Mouse (Mus musculus) MN1 (cell line): ENCODE results near the gene Gdpd4.

Experiments used
- DNase-seq: peaks from one replicate; pipeline ENCODE4 v3.0.0-alpha.2; 2016; ENCODE audit warnings: low spot score

The Gdpd4 gene

DNA sequence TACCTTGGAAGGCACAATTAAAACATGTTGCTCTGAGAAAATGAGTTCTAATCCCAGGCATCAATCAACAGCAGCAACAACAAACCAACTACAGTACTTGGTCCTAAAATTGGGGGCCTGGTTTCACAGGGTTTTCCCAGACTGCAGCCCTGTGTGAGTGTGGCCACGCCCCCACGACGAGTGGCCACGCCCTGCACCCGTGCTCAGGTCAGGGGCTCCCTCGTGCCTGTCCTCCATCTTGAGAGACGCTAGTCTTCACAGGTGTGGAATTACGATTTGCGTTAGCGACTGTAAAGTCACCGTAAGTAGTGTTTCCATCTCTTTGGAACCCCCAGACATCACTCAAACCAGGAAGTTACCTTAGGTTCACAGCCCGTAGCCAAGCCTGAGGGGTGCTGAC is at the start of gene Gdpd4:
Gene Gdpd4 (plus strand): TSS at position 214 of the 400 bp plus-strand sequence.
- DNase-seq, result no peak

DNA sequence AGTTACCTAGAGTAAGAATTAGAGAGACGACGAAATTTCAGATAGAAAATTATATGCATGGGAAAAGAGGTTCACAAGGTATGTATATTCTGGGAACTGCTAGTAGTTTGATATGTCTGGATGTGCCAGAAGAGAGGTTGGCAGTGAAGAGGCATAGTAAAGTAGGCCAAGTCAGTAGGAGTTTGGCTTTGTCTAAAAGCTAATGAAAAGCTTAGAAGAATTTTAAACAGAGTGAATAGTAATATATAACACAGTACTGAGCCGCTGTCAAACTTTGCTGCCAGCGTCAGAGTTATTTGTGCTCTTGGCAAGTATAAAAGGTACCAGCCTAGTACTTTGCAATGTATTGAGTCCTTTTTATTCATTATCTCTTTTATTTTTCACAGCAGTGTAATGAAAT is 47.4 kb upstream of the Gdpd4 start:
- DNase-seq, result no peak

DNA sequence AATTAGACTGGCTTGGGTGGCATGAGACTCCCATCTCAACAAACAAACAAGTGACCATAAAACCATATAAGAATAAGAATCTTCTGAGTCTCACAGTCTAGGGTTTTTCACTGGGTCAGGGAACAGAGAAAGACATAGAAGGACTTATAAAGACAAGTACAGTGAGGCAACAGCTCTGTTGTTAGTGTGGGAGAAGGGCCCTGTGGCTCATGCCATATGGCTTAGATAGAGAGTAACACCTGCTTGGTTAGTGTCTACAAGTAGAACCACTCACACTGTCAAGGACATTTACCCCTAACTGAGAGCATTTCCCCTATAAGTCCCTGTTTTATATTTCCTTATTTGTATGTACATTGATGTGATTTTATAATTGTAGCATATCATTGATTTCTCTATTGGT is 46.4 kb upstream of the Gdpd4 start:
- DNase-seq, result no peak

DNA sequence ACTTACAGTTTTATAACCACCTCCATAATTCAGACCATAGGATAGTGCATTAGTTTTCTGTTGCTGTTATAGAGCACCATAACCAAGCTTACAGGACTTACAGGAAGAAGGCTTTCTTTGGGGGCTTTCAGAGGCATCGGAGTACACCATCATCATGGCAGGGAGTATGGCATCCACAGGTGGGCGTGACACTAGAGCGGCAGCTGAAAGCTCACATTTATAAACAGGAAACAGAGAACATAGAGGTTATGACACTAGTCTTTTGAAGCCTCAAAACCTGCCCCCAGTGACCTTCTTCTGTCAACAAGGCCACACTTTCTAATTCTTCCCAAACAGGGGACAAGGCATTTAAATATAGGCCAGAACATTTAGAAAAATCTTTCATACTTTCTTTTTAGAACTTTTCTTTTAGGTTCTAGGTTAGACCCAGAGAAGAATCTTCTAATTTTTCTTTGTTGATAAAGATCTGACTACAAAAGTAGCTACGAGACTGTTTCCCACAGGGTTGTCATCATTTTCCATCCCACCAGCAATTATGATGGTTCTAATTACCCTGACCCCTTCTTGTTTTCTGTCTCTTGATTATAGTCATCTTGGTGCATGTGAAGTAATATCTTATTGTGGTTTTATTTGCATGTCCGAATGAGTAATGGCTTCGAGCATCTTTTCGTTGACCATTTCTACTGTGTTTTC is 41.8 kb upstream of the Gdpd4 start:
- DNase-seq, result no peak

DNA sequence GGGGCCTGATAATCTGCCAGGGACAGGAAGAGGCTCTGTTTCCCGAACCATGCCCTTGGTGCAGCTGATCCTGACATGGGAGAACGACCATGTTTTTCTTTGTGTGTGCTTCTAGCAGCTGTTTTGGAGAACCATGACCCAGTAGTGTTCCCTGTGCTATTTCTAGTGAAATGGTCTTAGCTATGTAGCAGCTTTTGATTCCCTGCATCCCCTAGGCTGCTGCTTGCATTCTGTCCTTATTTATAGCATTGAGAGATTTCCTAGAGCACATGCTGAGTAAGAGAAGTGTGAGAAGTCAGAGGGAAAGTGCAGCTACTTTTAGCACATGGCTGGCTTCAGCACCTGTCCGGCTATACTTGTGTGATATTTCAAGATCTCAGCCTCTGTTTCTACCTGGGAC is 8.1 kb upstream of the Gdpd4 start:
- DNase-seq, result no peak

DNA sequence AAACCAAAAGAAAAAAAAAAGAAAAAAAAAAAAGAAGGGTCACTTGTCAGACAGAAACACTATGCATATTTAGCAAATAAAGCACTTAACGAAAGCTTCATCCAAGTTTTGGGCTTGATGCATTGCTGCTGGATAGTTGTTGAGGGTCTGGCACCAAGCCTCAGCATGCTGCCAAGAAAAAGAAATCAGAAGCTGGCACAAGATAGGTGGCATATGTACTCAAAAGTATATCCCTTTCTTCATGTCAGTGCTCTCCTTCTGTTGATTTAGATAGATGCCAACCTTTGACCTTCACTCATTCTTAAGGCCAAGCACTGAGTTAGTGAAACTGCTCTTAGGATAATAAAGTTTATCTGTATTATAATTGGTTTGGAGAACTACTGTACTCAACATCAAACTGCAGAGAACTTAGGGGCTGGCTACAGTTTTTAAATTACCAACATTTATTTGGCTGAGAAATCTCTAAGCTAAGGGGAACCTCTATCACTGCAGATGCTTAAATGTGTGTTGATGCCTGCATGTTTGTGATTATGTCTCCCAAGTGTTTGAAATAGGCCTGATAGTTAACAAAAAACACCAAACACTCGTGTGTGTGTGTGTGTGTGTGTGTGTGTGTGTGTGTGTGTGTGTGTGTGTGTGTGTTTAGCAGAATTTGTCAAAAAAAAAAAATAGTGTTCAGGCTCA is 4.8 kb upstream of the Gdpd4 start:
- no peak for DNase-seq

DNA sequence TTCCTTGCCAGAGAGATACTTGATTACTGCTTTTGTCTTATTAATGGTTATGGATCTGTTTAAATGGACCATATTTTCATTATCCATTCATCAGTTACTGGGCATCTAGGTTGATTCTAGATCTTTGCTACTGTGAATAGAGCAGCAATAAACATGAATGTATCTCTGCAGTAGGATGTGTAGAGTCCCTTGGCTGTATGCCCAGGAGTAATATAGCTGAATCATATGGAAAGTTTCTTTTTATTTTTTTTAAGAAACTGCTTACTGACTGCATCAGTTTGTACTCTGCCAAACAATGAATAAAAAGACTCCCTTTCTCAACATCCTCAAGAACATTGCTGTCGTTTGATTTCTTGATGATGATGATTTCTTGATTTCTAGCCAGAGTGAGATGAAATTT is 6.1 kb downstream of the Gdpd4 start:
- peak; percentile 16 for DNase-seq

DNA sequence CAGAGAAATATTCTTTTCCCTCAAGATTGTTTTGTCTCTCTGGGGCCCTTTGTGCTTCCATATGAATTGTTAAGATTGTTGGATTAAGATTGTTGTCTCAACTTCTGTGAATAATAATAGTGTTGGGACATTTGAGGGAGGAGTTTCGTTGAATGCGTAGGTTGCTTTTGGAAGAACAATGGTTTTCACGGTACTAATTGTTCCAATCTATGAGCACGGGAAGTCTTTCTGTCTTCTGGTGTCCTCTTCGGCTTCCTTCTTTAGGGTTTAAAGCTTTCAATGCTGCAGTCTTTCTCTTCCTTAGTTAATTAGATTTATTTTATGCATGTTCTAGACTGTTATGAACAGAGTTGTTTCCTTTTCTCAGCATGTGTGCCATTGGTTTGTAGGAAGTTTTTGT is 7.2 kb downstream of the Gdpd4 start:
- DNase-seq, result no peak

DNA sequence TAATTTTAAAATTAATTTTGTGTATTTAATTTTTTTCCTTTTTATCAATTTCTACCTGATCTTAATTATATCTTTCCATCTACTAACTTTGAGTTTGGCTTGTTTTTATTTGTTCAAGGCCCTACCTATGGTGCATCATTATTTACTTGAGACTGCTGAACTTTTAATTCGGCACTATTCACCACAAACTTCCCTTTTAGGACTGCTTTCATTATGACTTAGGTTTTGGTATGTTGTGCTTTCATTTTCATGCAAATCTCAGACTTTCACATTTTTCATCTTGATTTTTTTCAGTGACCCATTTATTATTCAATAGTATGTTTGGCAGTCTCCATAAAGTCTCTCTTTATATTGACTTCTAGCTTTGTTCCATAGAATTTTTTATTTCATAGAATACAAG is 24.7 kb downstream of the Gdpd4 start:
- DNase-seq, result no peak

DNA sequence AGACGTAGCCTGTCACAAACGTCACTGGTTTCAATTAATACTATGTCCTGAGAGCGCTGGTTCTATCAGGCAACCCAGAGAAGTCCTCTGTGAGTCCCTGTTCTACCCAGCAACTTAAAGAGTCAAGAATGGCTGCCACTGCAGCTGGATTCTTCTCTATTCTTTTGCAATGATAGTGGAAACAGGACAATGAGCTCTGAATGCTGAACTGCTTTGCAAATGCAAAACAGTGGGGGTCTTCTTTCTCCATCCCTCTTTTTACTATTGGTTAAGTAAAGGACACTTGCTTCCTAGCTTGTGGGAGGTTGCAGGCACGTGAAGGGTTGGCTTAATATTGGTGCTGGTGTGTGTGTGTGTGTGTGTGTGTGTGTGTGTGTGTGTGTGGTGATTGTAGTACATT is 52.7 kb downstream of the Gdpd4 start:
- no peak for DNase-seq

DNA sequence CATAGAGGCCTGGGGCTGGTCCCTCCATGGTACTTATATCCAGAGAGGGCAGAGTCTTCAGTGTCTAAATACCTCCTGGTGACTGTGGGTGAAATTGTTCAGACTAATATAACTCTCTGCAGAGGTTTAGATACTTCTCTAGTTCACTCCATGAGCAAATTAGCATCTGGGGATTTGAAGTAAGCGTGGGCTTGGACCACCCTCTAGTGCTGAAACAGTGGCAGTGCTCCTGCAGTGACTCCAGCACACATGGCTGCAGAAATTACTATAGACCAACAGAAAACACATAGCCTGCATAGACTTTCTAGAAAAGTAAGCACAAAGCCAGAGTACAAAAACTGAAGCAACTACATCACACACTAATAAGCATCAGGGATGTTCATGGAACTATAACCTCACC is 57.7 kb downstream of the Gdpd4 start:
- peak; percentile 72 for DNase-seq

DNA sequence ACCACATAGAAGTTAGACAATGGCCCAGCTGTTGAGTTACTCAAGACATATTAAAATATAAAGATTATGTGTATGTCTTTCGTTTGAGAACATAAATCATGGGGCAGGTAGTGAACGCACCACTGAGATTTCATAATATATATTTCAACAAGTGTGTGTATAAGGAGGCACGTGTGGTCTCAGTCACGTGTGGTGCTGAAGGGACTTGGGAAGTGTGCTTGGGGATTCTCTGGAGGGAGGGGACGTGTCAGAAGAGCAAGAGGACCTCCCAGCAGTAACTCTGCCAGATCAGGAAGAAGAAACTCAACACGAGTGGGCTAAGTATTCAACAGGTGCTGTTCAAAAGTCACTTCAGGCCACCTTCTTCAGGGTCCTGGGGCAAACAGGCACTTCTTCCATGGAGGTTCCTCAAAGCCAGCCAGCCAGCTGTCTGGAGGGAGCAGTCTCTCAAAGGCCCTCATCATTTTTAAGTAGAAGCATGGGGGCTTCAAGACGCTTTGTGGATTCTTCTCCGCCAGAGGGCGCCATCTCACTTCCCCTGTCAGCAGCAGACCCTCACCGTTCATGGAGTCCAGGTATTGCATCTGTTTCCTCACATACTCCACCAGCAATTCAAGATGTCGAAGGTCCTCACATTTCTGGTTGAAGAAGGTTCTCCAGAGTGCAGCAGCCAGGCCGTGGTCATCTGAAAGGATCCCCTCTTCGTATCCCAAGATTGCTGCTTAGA is 64.5 kb downstream of the Gdpd4 start:
- DNase-seq, result peak; percentile 22

DNA sequence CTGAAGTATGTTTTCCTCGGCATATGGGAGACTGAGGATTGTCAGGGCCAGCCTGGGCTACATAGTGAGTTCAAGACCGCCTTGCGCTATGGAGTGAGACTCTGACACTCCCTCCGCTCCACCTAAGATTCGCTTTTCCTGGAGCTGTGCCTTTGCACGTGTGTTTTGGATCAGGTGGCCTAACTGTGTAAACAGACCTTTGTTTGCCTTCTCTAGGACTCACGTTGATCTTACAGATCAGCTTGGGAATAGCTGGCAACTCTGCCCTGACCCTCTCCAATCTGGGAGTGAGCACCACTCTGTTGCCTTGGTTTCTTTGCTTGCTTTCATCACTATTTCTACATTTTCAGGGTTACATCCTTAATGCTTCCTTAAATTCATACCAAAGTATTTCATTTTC is 82.9 kb downstream of the Gdpd4 start:
- no peak for DNase-seq

DNA sequence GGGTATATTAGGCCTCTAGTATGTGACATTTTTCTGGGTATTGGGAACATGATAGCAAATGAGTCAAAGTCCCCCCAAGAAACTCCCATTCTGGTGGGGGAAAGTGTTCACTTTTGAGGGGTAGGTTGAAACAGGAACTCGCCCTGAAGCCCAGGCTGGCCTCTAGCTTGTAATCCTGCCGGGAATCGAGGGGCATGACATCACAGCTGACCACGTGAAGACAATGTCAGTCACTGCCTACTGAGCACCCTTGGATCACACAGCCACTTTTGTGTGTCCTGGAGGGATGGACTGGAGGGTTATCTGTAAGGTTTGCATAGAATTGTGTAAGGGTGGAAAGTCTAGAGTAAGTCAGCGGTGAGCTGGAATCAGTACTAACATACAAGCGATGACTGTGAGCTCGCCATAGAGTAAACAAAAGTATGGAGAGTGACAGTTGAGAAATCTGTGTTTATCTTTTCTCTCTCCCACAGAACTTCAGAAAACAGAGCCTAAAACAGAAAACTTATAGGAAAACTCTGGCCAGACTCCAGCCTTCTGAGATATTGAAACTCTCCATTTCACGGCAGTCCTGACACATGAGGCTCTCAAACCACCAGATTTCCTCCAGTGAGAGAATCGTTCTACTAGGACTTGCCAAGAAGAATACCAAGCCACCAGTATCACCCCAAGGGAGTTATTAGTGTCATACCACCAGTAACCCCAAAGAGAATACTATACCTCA is 128.5 kb downstream of the Gdpd4 start:
- no peak for DNase-seq

DNA sequence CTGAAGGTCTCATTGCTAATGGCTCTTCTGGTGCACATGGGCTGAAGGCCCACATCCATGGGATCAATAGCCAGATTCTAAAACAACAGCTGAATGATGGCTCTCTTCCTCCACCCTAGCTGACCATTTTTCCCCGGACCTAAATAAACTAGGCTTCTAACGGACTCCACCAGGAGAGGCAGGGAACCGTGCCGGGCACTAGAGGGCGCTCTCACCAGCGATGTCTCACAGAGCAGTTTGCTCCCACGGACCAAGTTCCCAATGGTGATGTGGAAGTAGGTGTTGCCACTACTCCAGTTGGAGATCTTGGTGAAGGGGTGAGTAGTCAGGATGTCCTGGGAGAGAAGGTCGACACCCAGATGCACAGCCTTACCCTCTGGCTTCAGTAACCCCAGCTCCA is 132.2 kb downstream of the Gdpd4 start:
- DNase-seq, result no peak

DNA sequence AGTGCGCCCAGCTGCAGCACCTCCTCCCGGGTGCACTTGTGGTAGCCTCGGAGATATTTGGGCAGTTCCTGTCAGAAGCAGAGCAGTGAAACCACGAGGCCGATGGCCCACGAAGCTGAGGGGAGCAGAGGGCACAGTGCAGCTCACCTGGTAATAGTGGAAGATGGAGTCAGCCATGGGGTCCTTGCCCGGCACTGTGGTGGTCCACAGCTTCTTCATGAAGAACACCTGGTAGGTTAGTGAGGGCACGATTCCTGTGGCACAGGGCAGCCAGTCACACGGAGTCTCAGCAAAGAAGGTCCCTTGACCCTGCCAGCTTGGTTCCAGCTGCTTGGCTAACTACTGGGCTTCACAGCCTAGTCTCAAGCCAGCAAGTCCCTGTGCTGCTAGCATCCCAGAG is 134.7 kb downstream of the Gdpd4 start:
- DNase-seq, result no peak

DNA sequence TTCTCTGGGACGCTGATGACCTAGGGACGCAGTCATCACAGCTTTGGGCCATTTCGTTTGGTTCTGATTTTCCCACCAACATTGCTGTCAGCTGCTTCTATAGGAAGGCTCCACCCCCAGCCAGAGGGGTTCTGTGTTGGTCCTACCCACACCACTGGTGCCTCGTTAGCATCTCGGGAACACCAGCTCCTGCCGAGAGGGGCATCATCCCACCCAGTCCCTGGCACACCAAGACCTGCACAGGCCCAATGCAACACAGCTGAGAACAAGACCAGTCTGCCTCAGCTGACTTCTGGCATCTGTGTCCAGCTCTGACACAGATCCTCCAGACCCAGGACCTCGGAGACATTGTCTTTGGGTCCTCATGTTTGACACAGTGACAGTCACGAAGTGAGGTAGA is 135.2 kb downstream of the Gdpd4 start:
- no peak for DNase-seq

DNA sequence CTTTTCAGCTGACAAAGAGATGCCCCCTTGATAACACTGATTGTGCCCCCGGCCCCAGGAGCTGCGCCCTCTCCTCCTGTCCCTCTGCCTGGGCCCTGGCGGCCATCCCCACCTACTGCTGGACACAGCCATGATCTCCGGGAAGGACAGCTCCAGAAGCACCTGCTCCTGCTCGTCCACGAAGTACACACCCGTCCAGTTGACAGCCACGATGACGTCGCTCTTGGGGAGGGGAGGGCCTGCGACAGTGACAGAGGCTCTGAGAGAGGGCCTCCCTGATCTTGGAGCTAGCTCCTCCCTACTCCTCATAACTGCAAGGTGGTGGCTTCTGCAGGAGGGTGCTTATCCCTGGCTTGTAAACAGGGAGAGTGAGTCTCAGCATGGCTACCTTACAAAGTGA is 146.5 kb downstream of the Gdpd4 start:
- no peak for DNase-seq

DNA sequence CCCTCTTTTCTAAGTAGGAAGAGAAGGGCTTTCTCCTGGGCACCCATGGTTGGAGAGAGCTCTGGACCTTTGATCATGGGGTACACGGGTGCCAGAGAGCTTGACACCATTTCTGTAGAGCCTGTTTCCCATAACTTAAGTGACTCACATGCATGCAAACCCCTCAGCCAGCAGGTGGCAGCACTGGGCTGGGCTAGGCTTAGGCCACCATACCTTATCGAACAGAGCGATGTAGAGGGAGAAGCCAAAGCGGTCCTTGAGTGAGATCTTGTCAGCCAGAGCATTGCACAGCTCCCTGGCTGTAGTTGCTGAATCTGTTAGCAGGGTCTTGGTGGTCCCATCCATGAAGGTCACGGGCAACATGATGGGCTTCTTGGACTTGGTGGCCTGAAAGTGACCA is 151.9 kb downstream of the Gdpd4 start:
- DNase-seq, result peak; percentile 86

DNA sequence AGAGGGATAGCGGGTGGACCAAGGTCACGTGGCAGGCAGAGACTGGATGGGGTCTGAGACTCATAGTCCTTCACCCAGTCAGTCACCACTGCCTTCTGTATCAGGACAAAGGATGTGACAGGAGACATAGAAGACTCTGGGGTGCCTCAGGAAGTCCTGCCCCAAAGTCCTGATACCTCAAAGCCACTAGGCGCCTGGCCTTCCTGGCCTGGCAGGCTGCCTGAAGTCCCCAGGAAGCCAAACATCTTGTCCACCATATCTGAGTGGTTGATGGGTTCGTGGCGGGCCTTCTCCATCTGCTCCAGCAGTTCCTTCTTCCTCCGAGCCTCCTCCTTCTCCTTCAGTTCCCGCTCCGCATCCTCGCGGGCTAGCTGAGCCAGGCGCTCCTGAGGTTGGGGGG is 157.7 kb downstream of the Gdpd4 start:
- DNase-seq, result no peak

DNA sequence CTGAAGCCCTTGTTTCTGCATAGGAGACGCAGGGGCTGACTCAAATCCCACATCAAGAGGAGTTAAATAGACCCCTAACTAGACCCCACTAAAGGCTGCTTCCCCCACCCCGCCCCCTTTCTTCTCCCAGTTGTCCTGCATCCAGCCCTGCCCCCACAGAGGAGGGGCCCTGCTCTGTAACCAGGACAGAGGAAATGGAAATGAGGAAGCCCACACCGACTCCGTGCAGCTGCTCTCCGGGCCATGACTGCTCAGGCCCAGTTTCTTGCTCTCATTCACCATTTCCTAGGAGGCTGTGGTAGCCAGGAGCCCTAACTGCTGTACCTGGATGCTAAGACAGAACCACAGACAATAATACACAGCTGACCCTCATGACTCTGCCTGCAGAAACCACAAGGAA is 162.6 kb downstream of the Gdpd4 start:
- no peak for DNase-seq

DNA sequence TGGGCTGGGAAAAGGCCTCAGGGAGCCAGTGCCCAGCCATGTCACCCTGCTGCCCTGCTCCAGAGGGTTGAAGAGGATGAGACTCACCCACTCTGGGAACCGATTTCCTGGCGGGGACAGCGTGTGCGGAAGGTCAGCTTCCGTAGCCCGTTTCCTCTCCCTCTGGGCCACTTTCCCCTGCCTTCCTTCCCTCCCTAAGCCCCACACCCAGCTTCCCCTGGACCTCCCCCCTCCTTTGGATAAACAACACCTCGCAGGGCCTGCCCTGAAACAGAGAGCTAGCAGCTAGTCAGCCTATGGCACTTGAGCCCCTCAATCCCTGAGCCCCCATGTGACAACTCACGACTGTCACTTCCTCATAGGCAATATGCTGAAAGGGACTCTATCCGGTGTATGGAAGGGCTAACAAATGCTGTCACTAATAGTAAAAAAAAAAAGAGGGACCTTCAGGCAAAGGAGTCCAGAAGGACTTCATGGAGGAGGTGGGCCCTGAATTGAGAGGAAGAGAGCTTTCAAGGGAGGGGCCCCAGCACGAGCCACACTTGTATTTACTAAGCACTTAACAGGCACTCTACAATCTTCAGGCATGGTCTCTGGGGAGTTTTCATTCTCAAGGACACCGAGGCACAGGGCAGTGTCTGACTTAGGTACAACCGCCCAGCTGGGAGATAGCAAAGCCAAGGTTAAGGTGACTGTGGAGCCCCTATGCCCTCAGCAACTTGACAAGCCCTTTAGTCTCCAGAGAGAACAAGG is 165.0 kb downstream of the Gdpd4 start:
- DNase-seq, result no peak
